Mouse (Mus musculus): ENCODE data around the gene Nckap1.
A peak's percentile ranks its signal among the peaks of the same experiment; 100 is the strongest.

The Nckap1 gene

DNA sequence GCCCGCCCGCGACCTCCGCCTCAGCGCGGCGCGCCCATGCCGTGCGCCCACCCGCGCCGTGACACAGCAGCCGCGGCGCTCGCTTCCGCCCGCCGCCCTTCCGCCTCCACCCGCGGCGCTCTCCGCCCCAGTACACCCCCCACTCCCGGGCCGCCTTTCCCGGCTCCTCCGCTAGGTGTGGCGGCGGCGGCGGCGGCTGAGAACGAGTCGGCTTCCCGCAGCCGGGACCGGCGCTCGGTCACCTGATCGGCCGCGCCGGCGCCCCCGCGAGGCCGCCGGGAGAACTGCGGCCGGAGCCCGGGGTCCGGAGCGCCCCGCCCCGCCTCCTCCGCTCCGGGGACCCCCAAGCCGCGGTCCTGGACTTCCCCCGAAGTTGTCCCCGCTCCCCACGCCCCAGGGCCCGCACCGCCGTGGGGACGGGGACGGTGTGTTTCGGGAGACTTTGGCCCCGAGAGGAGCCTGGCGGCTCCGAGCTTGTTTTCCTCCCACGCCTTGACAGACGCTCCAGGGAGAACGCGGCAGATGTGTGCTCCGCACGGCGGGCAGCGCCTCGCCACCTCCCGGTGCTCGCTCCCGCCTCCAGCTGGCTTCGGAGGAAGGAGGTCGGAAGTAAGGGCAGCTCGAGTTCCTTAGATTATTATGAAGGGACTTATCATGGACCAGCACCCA lies at the start of gene Nckap1:
Gene Nckap1, minus strand, starts transcription at position 338 of the 669 bp plus-strand sequence.
- no peak for DNase-seq (ENCODE audit: extremely low read depth, low read depth, low spot score)

DNA sequence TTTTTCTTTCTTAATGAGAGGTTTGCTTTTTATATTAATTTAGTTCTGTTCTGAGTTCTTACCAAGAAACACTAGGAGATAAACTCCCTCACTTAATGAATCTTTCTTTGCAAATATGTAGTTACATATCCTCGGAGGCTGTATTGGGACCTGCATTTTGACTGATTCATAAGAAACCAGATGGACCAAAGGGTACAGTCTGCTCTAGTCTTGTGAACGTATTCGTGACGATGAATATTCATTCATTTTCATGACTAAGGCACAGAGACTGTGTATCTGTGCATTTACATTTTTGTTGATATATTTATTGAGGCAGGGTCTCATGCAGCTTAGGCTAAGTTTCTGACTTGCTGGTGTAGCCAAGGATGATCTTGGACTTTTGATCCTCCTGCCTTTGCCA lies 43.3 kb upstream of the Nckap1 start:
- no peak for DNase-seq (ENCODE audit: extremely low read depth, low read depth, low spot score)

DNA sequence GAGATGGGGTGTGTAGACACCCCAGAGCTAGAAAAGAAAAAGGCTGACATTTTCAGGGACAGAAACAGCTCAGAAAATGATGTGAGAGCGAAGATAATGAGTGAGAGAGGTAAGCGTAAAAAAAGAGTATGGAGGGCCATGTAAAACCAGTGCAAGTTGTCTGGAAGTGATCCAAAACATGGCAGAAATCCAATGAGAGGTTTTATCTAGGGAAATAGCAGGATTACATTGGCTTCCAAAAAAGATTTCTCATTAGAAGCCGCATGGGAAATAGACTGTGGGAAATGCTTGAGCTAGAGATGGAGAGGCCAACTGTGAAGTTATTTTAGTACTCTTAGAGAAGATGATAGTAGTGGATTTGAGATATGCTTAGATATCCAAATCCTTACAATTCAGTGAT lies 40.7 kb upstream of the Nckap1 start:
- no peak for DNase-seq (ENCODE audit: extremely low read depth, low read depth, low spot score)

DNA sequence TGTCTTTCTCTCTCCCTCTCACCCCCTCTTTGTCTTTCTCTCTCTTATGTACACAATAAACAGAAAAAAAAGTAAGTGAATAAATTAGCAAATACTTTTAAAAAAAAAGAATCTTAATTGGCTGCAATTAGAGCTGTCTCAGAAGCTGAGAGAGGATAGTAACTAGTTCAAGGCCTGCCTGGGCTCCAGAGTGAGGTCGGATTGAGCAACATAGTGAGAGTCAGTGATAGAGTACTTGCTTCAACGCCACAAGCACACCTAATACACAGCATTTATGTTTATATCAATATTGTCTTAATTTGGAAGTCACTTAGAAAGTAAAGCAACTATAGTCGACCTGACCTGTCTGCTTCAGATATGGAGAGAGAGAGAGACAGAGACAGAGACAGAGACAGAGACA lies 37.8 kb upstream of the Nckap1 start:
- no peak for DNase-seq (ENCODE audit: extremely low read depth, low read depth, low spot score)

DNA sequence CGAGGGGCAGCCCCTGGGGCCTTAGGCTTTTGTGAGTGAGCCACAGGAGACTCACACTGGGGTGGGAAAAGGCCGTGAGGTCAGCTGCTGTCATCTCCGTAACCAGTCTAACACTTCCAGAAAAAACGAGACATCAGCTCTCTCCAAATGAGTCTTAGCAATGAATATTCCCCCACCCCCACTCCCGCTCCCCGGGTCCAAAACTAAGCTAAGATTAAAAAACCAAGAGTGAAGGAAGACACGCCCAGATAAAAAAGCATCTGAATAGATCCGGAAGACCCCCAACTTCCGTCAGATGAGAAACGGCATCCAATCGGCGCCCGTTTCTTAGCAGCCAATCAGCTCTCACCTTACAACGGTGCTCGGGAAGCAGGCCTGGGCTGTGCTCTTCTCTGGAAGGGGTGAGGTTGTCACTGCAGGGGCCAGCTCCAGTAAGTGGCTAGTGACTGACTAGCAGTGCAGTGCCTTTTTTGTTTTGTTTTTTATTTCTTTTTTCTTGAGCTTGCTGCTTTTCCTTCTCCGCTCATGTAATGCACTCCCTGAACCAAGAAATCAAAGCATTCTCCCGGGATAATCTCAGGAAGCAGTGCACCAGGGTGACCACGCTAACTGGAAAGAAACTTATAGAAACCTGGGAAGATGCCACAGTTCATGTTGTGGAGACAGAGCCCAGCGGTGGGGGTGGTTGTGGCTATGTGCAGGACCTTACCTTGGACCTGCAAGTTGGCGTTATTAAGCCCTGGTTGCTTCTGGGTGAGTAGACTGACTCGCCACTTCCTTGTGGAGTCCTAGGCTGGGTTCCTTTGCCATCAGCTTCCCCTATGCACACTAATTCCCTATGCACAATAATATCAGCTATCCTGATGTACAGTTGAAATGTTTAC lies 35.9 kb upstream of the Nckap1 start, which contains the start of the genes Dusp19 and Nup35:
Gene Dusp19, plus strand, starts transcription at position 192 of the 884 bp plus-strand sequence.
Gene Nup35, plus strand, starts transcription at position 383 of the 884 bp plus-strand sequence.
- DNase-seq (ENCODE audit: extremely low read depth, low read depth, low spot score): no peak

DNA sequence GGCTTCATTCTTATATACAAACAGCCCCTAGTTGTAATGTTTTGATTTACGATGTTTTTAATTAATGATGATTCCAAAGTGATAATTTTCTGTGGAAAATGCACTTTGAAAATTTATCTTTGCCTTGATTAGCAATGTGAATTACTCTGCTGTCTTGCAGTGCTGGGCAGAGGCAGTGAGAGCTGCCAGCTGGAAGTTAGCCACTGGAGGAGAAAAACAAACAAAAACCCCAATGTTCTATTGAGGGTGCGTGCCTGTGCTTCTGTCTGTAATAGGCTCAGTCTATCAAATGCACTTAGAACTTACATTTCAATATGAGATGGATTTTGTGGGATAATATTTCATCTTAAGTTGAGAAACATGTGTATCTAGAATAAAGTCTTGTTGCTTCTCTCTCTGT lies 31.6 kb upstream of the Nckap1 start:
- DNase-seq (ENCODE audit: extremely low read depth, low read depth, low spot score): no peak

DNA sequence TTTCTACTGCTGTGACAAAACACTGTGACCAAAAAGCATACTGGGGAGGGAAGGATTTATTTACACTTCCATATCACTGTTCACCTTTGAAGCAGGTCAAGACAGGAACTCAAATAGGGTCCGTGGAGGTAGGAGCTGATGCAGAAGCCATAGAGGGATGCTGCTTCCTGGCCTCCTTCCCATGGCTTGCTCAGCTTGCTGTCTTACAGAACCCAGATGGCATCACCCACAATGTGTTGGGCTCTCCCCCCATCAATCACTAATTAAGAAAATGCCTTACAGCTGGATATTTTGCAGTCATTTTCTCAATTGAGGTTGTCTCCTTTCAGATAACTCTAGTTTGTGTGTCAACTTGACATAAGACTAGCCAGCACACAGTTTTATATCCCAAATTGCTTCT lies 31.1 kb upstream of the Nckap1 start:
- no peak for DNase-seq (ENCODE audit: extremely low read depth, low read depth, low spot score)

DNA sequence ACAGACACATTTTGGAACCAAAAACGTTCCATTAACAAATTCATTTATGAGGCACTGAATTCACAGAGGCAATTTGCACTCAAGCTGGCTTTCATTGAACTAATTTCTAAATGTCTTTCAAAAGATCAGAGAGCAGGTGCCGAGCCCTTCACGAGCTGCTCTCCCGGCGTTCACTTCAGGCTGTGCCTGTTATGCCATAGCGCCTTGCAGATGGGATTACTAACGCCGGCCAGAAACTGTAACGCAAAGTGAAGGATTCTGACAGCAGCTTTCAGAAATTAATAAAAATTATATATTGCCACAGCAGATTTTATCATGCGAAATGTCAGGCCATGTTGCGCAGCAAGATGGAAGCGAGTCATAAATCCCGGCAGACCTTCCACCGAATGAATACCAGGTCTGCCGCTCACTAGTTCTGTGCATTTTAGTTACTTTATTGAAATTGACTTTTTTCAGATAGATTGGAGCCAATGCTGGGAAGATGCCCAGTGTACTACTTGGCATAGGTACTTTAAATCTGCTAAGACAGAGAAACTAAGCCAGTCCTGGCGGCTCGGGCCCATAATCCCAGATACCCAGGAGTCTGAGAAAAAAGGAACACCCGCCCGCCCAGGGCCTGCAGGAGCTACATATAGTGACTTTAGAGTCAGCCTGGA lies 22.7 kb upstream of the Nckap1 start:
- DNase-seq (ENCODE audit: extremely low read depth, low read depth, low spot score): no peak

DNA sequence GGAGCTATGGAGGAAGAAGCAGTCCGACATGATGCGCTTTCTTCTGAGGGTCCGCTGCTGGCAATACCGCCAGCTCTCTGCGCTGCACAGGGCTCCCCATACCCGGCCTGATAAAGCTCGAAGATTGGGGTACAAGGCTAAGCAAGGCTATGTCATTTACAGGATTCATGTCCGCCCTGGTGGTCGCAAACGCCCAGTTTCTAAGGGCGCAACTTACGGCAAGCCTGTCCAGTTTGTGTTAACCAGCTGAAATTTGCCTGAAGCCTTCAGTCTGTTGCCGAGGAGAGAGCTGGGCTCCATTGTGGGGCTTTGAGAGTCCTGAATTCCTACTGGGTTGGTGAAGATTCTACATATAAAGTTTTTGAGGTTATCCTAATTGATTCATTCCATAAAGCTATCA lies 21.6 kb upstream of the Nckap1 start:
- DNase-seq (ENCODE audit: extremely low read depth, low read depth, low spot score): no peak

DNA sequence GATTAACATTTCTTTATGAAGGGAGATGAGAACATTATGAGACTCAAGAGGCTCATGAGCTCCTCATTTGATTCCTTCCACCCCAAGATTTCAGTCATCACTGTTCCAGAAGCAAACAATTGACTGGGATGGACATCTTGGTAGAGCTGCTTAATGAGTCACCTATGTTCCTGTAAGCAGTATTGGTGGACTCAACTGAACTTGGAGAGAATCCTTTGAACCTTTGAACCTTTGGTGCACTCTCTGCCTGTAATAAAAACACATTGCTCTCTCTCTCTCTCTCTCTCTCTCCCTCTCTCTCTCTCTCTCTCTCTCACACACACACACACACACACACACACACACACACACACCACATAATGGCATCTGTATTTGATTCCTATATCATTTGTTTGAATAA lies 19.4 kb upstream of the Nckap1 start:
- no peak for DNase-seq (ENCODE audit: extremely low read depth, low read depth, low spot score)

DNA sequence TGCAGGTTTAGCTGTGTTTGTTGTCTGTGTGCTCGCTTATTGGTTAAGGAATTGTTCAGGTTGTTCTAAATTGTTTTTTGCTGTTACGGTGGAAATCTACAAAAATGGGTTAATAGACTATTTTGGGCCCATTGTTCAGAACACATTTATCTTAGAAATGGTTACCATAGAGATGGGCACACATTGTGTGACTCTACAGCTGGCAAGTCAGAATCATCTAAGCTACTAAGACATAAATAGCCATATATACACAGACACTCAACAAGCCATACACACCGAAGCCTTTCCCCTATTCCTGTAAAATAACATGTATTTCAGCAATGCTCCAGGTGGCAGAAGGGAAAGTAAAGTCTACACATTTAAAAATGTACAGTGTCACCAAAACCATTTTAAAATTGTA lies 18.7 kb upstream of the Nckap1 start:
- DNase-seq (ENCODE audit: extremely low read depth, low read depth, low spot score): no peak

DNA sequence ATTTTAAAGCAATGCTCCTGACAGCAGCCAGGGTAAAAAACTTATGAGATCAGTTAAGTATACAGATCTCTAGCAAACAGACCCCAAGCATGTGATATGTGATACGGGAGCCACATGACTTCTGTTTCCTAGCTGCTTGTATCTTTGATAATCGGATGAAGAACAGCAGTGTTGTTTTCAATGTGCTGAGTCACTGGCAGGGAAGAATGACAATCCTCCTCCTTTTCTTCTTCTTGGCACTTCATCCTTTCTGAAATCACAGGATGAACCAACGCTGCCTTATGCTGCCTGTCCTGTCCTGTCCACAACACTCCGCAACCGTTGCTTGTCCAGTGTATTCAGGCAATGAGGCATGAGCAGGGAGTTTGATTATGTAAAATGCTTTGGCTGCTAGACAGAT lies 15.8 kb upstream of the Nckap1 start:
- DNase-seq (ENCODE audit: extremely low read depth, low read depth, low spot score): peak; percentile 73

DNA sequence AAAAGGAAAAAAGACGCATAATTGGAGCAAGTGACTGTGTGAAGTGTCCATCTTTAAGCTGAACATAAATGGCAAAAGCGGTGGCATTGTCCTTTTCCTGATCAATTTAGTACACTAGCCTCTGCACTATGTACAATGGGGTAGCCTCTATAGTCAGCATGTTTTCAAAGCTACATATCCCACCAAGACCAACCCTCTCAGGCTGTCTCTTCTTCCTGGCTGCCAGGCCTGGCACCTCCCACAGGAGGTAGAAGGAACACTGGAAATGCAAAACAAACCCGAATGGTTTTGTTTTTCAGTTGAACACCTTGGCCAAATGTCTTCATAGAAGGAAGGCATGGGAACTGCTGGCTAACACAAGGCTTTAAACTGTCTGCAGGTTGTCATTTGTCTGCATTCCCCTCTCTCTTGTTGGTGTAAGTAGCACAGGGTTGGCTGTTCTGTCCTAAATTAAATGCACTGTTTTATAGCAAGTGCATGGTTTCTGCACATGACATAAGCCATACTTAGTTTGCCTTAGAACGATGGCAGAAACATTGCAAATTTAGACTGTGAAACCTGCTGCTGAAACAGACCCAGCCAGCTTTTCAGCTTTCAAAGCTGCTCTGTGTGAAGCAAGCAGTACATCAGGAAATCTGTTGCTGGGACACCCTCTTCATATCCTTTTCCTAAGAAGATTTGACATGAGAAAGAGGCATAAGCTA lies 13.2 kb upstream of the Nckap1 start:
- no peak for DNase-seq (ENCODE audit: extremely low read depth, low read depth, low spot score)

DNA sequence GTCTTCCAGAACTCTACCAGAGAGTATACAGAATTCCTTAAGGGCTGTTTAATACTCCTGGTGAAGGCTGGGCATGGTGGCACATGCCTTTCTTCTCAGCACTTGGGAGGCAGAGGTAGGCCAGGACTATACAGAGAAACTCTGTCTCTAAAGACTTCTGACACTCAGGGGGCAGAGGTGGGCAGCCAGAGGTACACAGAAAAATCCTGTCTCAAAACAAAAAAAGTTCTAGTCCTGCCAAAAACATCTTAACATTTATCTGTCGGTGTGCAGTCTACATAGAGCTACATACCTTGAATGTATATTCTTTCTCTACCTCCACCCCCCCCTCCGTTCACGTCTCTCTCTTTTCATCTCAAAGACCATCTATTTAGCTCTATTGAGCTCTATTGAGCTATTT lies 1.2 kb upstream of the Nckap1 start:
- no peak for DNase-seq (ENCODE audit: extremely low read depth, low read depth, low spot score)

DNA sequence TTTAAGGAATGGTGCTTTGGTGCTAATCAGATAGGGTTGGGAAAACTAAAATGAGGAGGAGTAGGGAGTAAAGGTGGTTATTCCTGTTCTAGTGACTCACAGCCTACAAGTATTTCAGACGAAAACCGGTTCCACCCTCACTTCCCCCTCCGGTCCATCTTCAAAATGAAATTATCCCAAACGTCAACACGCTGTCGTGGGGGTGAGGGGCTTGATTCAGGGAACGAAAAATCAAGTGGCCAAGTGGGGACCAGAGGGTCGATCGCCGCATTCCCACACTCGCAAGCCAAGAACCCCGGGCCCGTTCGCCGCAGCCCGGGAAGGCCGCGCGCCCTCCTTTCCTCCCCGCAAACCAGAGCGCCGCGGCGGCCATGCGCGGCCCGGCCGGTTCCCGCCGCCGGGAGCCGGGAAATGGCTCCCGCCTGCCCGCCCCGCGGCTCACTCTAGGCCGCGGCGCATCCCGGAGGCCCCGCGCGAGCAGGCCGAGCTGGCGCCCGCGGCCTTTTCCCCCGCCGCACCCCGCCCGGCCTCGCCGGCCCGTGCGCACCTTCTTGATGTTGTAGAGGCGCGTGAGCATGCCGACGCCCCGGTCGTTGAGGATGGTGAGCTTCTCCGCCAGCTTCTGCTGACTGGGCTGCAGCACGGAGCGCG lies 744 bp downstream of the Nckap1 start:
- peak; percentile 64 for DNase-seq (ENCODE audit: extremely low read depth, low read depth, low spot score)

DNA sequence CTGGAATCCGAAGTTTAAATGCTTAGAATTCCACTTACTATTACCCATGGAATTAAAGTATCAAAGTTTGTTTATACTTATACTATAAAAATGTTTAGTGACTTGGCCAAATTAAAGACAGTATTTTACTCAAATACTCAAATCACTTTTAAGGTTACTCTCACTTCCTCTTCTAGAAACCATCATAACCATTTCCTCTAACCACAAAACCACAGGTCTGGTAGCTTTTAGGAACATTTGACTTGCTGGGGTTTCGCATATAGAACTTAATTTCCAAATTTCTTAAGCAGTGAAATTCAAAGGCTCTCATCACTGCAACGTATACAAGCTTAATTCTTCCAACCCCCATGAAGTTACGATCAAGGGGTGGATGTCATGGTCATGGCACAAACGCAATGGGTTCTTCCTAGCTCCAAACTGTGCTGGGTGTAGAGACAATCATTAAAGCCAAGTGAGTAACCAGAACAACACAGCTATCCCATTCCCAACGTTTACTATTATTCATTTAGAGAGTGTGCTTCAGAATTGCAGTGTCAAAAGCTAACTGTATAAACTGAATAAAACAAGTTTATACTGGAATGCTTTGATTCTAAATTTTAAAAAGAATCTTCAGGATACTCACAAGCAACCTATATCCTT lies 1.8 kb downstream of the Nckap1 start:
- no peak for DNase-seq (ENCODE audit: extremely low read depth, low read depth, low spot score)

DNA sequence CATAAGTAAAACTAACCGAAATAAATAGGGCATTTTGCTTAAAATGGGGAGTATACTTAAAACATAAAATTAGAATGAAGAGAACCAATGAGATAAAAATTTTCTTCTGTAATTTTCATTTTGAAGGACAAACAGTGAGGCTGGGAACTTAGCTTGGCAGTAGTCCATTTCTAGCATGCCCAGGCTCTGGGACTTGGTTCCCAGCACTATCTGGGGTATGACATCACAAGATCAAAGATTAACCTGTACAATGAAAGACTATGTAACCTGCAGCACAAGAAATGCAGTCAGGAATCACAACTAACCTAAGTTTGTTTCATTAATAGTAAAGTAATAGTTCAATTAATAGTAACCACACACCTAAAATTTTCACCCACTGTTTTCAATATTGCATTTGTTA lies 3.9 kb downstream of the Nckap1 start:
- DNase-seq (ENCODE audit: extremely low read depth, low read depth, low spot score): no peak

DNA sequence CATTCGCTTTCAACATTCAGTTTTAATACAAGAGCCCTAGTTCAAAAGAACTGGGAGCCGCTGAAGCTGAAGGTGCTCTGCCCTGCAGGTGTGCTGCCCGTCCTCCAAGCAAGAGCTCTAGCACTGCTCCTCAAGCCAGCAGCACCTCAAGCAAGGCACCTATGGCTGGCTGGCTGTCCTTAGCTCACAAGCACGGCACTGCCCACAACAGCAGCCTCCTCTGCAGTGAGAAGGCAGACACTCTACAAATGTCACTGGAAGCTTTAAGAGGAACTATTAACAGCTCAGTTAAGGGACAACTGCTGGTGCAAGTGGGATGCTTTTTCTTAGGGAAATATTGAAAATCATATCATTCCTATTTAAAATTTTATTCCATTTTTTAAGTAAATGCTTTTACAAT lies 10.5 kb downstream of the Nckap1 start:
- no peak for DNase-seq (ENCODE audit: extremely low read depth, low read depth, low spot score)

DNA sequence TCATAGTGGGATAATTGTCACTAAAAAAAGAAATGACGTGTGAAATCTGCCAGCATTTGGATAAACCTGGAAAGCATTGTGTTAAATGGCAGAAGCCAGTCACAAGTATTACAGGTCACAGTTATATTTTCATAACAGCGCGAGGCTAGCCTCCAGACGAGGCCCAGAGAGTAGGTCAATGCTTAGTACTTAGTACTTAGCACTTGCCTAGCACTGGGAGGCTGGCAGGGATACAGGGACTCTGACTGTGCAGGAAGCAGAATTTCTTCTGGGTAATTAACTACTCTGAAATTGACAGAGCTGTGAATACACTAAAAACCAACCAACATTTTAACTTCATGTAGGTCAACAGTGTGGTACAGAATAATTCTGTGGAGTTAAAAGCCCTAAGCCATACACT lies 13.8 kb downstream of the Nckap1 start:
- no peak for DNase-seq (ENCODE audit: extremely low read depth, low read depth, low spot score)

DNA sequence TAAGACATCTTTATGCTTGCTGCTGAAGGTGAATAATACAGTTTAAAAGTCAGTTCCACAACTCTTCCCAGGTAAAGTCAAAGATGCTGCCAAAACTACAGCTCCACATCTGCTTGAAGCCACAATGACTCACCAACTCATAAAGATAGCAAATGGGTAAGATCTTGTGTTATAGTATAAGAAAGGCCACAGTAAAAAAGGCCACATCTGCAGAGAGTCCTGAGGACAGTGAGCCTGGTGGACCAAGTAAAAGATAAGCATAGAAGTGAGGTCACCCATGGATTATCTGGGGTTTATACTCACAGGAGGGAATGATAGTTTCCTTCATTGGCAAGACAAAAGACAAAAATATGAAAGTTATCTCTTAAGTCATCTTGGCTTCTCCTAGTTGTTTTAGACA lies 18.9 kb downstream of the Nckap1 start:
- DNase-seq (ENCODE audit: extremely low read depth, low read depth, low spot score): no peak
